Mouse (Mus musculus): ENCODE data around the gene Slc45a3. TPM values are rescaled to one million over a fixed set of nuclear protein-coding genes. Genes with fewer than 3 reads are reported as not detected.
A peak's percentile ranks its signal among the peaks of the same experiment; 100 is the strongest.

Slc45a3 gene
- polyA plus RNA-seq, 1 experiment = 4.3 TPM

DNA sequence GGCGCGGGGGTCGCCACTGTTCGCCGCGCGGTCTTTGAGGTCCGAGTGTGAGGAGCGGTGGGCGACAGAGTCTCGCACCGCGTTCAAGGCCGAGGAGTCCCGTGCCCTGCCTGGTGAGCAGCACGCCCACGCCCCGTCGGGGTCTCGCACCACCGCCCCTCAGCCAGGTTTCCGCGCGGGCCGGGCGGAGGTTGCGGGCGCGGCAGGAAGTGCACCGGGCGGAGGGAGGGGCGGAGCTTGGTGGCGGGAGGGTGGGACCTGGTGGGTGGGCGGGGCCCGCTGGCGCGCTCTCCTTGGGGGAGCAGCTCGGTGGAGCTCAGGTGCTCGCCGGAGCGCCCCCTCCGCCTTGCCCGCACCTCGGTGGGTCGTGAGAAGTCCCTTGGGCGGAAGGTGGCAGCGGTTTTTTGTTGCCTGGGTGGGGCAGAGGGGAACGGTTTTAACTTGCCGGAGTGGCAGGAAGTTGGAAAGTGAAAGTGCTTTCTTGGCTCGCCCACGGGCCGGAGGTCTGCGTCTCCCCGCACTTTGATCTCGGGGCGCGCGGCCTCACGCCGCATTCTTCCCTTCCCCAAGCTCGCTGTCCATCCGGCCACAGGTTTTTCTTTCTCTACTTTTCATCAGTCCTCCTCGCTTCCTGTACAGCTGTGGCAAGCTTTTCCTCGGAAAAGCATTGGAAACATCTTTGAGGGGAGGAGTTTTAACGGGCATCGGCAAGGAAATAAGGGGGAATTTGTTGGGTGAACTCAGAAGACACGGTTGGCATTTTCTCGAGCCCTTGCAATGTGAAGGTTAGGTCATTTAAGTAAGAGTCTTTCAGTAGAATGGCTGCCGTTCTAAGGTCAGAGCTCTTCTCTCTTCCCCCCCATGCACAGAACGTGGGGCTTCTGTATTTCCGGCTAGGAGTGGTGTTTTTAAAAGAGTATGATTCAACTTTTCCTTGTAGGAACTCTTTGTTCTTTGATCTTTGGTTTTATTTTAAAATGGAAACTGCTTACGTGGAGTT is 45.4 kb downstream of the Slc45a3 start:
- 1% methylated on average over 72 of the region's 72 CpGs for WGBS
- Histone ChIP-seq H3K27me3 (ENCODE audit: control insufficient read depth, insufficient read depth, low read length) (no peaks in the 10 kb centered on the region), H3K4me3 (replicated peaks; ENCODE audit: insufficient read depth, low read depth, low read length) (peak overlapping the region; percentile 77), H3K4me1 (ENCODE audit: control insufficient read depth, insufficient read depth, low read length) (no peaks in the 10 kb centered on the region), H3K27ac (ENCODE audit: insufficient read depth, low read length) (peak overlapping the region; percentile 80)
- TF ChIP-seq CTCF (IDR thresholded peaks at IDR 0.05; ENCODE audit: borderline replicate concordance, insufficient read depth, low read depth, low read length) = no peak
- TF ChIP-seq POLR2A (IDR thresholded peaks at IDR 0.05; ENCODE audit: borderline replicate concordance, insufficient read depth, low read length) = peak; percentile 60
- peak; percentile 81 to 84 for DNase-seq

DNA sequence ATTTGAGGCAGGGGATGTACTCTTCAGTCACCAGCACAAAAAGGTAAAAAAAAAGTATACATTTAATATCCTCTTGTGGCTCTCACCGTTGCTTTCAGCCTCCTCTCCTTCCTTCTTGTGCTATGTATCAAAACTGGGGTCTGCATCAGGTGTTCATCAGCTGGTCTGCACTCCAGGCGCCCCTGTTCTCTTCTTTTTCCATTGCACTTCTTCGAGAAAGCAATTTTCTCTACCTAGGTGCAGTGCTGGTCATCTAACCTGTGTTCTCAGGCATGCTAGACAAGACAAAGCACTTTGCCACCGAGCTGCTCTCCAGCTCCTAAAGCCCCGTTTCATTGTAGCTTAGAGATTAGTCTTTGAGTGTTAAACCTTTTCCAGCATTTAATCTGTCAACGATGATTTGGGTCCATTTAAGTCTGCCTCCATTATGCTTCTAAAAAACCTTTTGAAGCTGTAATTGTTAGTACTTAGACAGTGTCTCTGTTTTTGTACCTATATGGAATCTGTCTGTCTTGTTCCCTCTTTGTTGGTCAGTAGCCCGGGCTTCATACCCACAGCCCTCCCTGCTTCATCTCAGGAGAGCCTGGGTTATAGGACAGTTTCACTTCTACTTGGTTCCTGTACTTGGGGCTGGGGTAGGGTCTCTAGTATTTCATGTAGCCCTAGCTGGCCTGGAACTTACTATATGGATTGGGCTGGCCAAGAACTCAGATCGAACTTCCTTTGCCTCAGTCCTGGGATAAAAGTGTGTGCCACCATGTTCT is 46.3 kb downstream of the Slc45a3 start:
- DNase-seq = no peak
- Histone ChIP-seq H3K4me3 (replicated peaks; ENCODE audit: insufficient read depth, low read depth, low read length) (peak overlapping the region; percentile 35), H3K4me1 (ENCODE audit: control insufficient read depth, insufficient read depth, low read length) (no peaks in the 10 kb centered on the region), H3K27me3 (ENCODE audit: control insufficient read depth, insufficient read depth, low read length) (no peaks in the 10 kb centered on the region), H3K27ac (ENCODE audit: insufficient read depth, low read length) (no peak overlapping the region)
- TF ChIP-seq CTCF (IDR thresholded peaks at IDR 0.05; ENCODE audit: borderline replicate concordance, insufficient read depth, low read depth, low read length) (no peak), POLR2A (IDR thresholded peaks at IDR 0.05; ENCODE audit: borderline replicate concordance, insufficient read depth, low read length) (no peak)
- 43% methylated on average over 8 of the region's 8 CpGs for WGBS

DNA sequence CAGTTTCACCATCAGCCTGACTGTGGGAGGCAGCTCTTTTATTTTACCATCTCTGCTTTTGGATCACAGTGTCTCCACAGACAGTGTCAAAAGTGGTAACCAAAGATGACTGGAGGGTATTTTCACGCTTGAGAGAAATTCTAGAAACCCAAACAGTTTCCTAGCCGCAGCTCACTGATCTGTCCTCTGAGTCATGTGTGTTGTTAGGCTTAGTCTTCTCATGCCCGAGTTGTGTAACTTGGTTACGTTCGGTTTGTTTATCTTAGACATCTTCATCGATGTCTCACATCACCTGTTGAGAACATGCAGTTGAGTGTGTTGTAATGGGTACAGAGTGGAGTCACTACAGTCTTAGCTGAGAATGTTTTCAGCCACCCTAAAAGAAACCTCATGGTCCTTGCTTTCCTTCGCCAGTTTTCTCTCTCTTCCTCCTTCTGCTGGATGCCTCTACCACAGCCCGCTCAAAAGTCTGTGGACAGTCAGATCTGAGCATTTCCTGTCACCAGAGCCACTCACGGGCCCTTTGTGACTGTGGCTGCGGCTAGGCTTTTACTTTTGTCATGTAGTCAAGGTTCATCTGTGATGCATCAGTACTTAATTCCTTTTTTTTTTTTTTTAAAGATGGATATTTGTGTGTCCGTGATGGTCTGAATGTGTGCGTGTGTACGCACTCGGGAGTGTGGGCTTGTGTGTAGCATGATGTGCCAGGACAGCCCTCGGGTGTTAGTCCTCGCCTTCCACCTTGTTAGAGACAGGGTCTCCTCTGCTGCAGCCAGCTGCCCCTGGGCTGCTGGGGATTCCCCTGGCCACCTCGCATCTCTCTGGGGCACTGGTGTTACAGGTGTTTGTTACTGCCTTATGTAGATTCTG is 48.1 kb downstream of the Slc45a3 start:
- no peaks in the 10 kb centered on the region for H3K4me1 ChIP-seq (ENCODE audit: control insufficient read depth, insufficient read depth, low read length)
- H3K4me3 ChIP-seq (replicated peaks; ENCODE audit: insufficient read depth, low read depth, low read length) = no peak overlapping the region
- no peak for DNase-seq
- no peak for TF ChIP-seq CTCF (IDR thresholded peaks at IDR 0.05; ENCODE audit: borderline replicate concordance, insufficient read depth, low read depth, low read length)
- TF ChIP-seq POLR2A (IDR thresholded peaks at IDR 0.05; ENCODE audit: borderline replicate concordance, insufficient read depth, low read length) = no peak
- no peak overlapping the region for H3K27ac ChIP-seq (ENCODE audit: insufficient read depth, low read length)
- no peaks in the 10 kb centered on the region for H3K27me3 ChIP-seq (ENCODE audit: control insufficient read depth, insufficient read depth, low read length)
- 83% methylated on average over 17 of the region's 17 CpGs for WGBS

DNA sequence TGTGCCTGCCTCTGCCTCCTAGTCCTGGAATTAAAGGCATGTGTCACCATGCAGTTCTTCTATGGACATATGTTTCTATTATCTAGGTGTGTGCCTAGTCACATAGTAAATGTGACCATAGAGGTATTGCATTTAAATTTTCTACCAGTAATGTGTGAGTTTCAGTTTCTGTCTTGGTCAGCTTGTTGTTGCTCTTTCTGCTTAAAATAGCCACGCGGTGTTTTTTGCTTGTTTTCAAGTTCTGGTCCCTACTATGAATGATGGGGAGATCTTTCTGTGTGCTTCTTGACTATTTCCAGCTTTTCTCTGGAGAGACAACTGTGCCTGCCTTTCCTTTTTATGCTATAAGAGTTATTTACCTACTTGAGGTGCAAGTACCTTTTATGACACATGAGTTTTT is 49.0 kb downstream of the Slc45a3 start:
- no peaks in the 10 kb centered on the region for H3K4me1 ChIP-seq (ENCODE audit: control insufficient read depth, insufficient read depth, low read length)
- DNase-seq = no peak
- TF ChIP-seq POLR2A (IDR thresholded peaks at IDR 0.05; ENCODE audit: borderline replicate concordance, insufficient read depth, low read length) (no peak), CTCF (IDR thresholded peaks at IDR 0.05; ENCODE audit: borderline replicate concordance, insufficient read depth, low read depth, low read length) (no peak)
- H3K4me3 ChIP-seq (replicated peaks; ENCODE audit: insufficient read depth, low read depth, low read length) = no peak overlapping the region
- H3K27ac ChIP-seq (ENCODE audit: insufficient read depth, low read length) = no peak overlapping the region
- WGBS = 84% methylated on average over 2 of the region's 2 CpGs
- no peaks in the 10 kb centered on the region for H3K27me3 ChIP-seq (ENCODE audit: control insufficient read depth, insufficient read depth, low read length)

DNA sequence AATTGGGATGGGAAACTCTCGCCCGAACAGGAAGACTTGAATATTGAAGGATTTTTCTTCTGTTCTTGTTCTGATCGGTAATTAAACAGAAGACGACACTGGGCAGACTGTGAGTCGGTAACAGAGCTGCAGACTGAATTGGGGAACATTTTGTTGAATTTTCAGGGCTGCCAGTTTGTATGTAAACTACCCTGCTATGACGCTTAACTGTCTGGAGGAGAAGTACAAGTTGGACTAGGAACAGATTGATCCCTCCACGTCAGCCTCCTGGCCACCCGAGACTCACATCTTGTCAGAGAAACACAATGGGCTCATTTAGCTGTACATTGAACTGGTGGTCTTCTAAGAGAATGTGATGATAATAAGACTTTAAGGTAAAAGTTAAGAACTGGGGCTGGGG is 50.1 kb downstream of the Slc45a3 start:
- no peak for TF ChIP-seq POLR2A (IDR thresholded peaks at IDR 0.05; ENCODE audit: borderline replicate concordance, insufficient read depth, low read length)
- TF ChIP-seq CTCF (IDR thresholded peaks at IDR 0.05; ENCODE audit: borderline replicate concordance, insufficient read depth, low read depth, low read length) = no peak
- no peaks in the 10 kb centered on the region for H3K27me3 ChIP-seq (ENCODE audit: control insufficient read depth, insufficient read depth, low read length)
- no peaks in the 10 kb centered on the region for H3K4me1 ChIP-seq (ENCODE audit: control insufficient read depth, insufficient read depth, low read length)
- 74% methylated on average over 8 of the region's 8 CpGs for WGBS
- H3K4me3 ChIP-seq (replicated peaks; ENCODE audit: insufficient read depth, low read depth, low read length) = no peak overlapping the region
- H3K27ac ChIP-seq (ENCODE audit: insufficient read depth, low read length) = no peak overlapping the region
- no peak for DNase-seq

DNA sequence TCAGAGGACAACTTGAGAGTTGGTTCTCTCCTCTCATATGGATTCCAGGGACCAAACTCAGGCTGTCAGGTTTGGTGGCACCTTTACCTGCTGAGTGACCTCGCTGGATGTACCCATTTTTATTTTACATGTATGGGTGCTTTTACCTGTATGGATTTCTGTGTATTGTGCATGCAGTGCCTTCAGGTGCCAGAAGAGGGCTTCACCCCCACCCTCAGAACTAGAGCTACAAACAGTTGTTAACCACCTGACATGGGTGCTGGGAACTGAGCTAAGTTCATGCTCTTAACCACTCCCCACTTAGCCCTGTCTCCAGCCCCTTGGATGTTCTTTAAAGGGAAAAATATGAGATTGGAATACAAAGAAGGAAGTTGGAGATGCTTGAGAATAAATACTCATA is 52.0 kb downstream of the Slc45a3 start:
- no peak overlapping the region for H3K4me3 ChIP-seq (replicated peaks; ENCODE audit: insufficient read depth, low read depth, low read length)
- TF ChIP-seq POLR2A (IDR thresholded peaks at IDR 0.05; ENCODE audit: borderline replicate concordance, insufficient read depth, low read length) (no peak), CTCF (IDR thresholded peaks at IDR 0.05; ENCODE audit: borderline replicate concordance, insufficient read depth, low read depth, low read length) (peak; percentile 36; the same call in 1 of the 2 replicates)
- H3K4me1 ChIP-seq (ENCODE audit: control insufficient read depth, insufficient read depth, low read length) = no peaks in the 10 kb centered on the region
- no peak overlapping the region for H3K27ac ChIP-seq (ENCODE audit: insufficient read depth, low read length)
- no peak for DNase-seq
- 97% methylated on average over 1 of the region's 1 CpGs for WGBS
- H3K27me3 ChIP-seq (ENCODE audit: control insufficient read depth, insufficient read depth, low read length) = no peaks in the 10 kb centered on the region

DNA sequence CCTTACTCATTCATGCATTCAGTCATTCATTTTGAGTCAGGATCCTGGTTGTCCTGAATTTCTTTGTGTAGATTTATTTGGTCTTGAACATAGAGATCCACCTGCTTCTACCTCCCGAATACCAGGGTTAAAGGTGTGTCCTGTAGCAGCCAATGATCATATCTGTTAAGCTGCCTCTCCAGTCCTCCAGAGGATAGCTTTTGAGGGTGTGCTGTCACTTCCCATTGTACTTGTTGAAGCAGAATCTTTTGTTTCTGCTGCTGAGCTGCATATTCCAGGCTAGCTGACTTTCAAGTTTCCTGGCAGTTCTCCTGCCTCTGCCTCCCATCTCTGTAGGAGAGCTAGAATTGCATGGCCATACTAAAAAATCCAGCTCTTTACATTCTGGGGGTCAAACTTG is 53.9 kb downstream of the Slc45a3 start:
- no peaks in the 10 kb centered on the region for H3K4me1 ChIP-seq (ENCODE audit: control insufficient read depth, insufficient read depth, low read length)
- WGBS = 87% methylated on average over 1 of the region's 1 CpGs

More for the DNA sequence above, 53.9 kb downstream of the Slc45a3 start:
- no peak overlapping the region for H3K4me3 ChIP-seq (replicated peaks; ENCODE audit: insufficient read depth, low read depth, low read length)
- DNase-seq = no peak
- no peak overlapping the region for H3K27ac ChIP-seq (ENCODE audit: insufficient read depth, low read length)
- no peaks in the 10 kb centered on the region for H3K27me3 ChIP-seq (ENCODE audit: control insufficient read depth, insufficient read depth, low read length)
- TF ChIP-seq POLR2A (IDR thresholded peaks at IDR 0.05; ENCODE audit: borderline replicate concordance, insufficient read depth, low read length) (no peak), CTCF (IDR thresholded peaks at IDR 0.05; ENCODE audit: borderline replicate concordance, insufficient read depth, low read depth, low read length) (no peak)
